Mouse (Mus musculus) lung, postnatal 4 days (tissue): Measurements from ENCODE around the gene Kbtbd12.
A peak's percentile ranks its signal among the peaks of the same experiment; 100 is the strongest.

Experiments used
- DNase-seq, 2 experiments: peaks; one replicate each; pipeline ENCODE4 v3.0.0; 2021

Kbtbd12 gene

DNA sequence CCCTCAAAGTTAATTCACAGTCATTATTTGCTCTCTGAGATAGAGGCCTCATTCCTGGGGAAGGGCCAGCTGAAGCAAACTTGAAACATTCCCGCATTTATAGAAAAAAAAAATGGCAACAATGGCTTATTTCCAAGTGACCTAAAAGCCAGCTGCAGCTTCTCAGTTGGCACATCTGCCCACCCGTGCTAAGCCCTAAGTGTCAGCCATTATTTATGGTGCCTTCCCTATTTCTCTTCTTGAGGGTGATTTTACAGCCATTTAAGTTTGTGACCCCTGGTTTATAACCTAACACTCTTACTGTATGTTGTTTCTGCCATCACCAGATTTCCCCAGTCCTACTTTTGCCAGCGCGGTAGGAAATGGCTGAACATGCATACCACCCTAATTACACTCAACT lies 11.3 kb downstream of the Kbtbd12 start:
- DNase-seq, result no peak

DNA sequence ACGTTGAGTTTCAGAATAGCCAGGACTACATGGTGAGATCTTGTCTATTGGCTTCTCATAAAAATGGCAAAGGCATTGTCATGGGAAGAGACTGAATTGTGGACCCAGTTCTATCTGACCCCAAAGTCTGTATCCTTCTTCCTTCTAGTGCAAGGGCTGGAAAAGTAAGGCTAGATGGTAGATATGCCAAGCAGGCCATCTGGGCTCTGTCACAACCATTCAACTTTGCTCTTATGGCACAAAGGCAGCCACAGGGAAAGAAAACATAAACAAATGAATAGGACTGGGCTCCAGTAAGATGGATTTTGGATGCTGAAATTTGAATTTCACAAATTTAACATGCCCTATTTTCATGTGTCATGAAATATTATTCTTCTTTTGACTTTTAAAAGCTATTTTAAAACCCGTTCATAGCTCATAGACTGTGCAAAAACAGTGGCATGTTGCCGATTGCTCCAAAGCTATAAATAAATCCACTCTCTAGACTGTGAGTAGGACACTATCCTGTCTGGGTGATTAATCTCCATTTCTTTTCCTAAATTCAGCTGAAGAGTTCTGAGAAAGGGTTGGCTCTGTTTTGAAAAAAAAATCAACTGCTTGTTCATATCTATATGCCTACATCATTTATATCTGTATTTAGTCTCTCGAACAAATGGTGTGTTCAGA lies 15.8 kb downstream of the Kbtbd12 start:
- no peak for DNase-seq

DNA sequence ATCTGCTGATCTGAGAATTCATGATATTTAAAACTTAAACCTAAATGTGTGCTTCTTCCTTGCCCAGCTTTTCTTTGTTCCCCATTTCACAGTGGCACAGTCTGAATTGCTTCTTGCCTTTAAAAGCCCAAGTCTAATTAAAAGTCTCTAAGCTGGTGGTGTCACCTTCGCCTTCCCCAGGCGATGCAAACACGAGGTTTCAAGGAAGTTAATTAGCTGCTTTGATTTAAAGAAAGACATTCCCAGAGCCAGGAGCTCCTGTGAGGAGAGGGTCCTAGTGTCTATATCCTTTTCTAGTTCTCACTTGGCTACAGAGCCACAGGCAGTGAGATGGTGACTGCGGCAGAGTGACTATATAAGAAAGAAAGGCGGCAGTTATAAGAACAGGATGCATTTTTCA lies 18.2 kb downstream of the Kbtbd12 start:
- no peak for DNase-seq

DNA sequence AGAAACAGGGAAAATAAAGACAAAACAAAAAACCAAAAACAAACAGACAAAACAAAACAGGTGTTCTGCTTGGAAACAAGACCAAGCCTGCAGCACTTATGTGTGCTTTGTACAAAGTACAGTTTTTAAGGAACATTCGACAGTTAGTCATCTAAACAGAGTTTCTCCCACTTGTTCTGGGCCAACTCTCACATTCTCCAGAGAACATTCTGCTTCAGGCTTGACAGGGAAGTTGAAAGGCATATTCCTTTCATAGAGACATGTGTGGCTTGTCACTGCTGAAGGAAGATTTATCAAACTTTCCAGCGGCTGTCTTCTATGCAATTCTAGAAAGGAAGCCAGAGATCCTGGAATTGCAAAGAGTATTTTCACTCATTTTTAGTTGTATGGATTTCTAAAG lies 22.4 kb downstream of the Kbtbd12 start:
- DNase-seq, result no peak

DNA sequence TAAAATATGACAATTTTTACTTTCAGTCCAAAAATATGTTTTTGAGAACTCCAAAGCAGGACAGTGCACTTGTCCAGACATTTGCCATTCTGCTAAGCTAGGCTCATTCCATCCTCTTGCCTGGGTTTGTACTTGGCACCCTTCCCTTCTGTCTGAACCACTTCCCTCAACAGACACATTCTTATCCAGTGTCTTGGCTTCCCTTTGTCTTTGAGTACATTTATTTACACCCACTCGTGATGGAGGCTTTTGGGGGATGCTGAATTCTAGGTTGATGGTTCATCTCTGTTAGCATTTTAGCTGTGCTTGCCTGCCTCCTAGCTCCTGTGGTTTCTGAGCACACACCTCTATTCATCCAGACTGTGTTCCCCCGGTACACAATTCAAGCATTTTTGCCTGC lies 31.3 kb downstream of the Kbtbd12 start:
- DNase-seq, result no peak

DNA sequence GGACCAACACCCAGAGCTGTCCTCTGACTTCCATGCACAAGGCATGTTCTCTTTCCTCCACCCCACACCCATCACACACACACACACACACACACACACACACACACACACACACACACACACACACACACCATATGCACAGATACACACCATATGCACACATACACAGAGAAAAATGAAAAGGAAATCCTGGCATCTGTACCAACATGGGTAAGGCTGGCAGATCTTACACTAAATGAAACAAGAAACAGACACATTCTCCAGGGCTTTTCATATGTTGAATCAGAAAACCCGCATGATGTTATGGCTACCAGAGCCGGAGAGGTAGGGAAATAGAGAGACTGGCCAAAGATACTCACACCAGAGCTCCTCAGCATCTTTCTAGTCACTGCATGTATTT lies 32.0 kb downstream of the Kbtbd12 start:
- no peak for DNase-seq

DNA sequence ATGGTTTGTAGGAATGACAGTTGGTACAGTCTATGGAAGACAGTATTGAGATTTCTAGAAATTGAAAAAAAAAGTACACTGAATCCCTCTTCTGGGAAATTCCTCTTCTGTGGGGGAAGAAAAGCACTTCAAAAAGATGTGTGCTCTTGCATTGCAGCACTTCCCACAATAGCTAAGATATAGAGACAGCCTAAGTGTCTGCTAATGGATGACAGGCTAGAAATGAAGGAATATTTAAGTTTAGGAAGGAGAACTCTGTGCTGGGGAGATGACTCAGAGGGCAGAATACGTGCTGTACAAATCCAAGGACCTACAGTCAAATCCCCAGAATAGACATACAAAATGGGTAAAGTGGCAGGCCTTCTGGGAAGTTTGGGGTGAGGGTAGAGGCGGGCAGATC lies 32.5 kb downstream of the Kbtbd12 start:
- DNase-seq, result no peak

DNA sequence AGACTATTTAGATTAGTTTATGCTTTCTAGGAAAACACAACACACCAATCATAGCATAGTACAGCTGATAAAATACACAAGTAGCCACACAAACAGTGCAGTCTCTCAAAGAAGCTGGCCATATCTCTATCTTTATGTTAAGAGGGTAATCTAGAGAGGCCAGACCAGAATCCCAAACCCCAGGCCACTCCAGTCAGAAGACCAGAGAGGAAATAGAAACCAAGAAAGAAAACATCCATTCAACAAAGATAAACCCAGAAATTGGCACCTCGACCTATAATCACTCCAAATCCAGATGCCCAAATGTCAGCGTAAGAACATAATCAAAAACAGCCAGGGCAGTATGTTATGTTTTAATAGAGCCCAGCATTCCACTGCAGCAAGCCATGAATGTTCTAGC lies 41.6 kb downstream of the Kbtbd12 start:
- no peak for DNase-seq

DNA sequence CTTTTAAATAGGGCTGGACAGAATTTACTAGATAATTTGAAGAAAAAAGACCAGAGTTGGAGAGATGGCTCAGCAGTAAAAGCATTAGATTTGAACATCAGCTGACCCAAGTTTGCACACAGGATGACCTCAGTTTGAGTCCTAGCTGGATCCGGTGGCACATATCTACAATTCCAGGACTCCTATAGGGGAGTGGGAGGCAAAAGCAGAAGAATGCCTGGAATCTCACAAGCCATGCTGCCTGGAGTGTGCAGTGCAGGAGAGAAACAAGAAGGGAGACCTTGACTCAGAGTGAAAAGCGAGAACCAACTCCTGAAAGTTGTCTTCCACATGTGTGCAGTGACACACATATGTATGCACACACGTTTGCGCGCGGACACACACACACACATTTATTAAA lies 45.4 kb downstream of the Kbtbd12 start:
- DNase-seq, result no peak

DNA sequence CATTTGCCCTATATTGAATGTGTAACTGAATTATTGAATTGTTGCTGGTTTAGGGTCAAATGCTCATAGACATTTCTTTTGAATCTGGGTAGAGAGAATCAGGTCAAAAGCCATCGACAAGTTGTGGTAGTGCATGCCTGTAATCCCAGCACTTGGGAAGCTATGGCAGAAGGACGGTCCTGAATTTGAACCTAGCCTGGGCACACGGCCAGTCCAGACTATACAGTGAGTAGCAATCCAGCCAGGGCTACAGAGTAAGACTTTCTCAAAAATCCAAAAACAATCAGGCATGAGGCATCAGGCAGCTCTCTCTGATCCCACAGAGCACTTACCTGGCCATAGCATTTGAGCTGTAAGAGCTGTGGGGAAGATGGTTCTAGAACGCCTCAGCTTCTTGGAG lies 47.5 kb downstream of the Kbtbd12 start:
- DNase-seq, result no peak

DNA sequence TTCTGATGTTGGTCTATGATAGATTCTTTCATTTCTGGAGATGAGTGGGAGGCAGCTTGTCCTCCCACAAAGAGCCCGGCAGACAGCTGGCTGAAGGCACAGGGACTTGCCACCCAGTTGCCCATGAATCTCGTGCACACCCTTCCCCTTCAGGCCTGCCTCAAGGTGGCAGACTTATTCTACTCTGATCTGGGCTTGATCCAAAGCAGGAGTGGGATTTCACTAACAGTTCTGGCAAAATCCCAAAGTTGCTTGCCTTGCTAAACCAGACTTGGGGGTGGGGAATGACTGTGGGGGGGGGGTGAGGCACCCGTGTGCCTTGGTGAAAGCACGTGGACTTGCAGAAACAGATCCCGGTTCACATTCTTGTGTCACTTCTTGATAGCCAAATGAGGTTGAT lies 48.2 kb downstream of the Kbtbd12 start:
- peak; percentile 42 to 43 for DNase-seq

DNA sequence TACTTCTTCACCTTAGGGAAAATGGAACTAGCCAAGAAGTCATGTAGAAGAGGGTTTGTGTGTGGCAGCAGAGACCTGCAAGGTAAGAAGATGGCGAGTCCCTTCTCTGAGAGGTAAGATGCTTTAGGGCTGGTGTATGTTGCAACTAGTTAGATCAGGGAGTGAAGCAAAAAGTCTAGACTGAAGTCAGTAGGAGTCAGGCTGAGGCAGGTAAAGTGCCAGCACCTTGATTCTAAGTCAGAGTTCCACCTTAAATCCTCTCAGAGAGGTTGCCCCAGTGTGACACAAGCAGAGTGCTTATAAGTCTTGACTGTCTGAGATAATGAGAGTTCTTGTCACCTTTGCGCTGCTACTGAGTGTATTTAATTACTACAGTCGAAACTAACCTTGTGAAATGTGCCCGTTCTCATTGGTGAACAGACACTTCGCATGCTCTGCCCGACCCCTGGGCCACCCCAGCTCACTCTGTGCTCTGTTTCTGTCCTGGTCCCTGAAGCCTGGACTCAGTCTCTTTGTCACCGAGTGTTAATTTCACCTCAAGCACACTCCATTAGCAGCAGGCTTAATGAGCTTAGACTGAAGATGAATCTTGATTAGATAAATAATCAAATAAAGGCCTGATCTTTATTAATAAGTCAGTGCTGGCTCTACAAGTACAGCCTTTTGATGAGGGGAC lies 49.0 kb downstream of the Kbtbd12 start:
- no peak for DNase-seq

DNA sequence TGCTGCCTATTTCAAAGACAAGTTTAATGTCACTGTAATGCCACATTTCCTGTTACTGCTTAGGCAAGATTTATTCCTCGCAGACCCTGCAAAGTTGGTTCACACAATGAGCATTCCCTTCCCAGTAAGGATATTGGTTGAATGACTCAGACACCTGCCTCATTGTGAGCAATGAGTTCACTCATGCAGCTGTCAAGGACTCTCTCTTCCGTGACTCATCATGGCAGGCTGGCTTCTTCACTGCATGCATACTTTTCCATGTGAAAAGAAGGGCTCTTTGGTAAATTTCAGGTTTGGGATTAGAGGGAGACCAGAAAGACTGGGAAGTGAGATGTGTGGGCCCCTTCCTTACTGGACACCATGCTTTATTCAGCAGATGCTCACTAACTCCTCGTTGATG lies 50.7 kb downstream of the Kbtbd12 start:
- no peak for DNase-seq

DNA sequence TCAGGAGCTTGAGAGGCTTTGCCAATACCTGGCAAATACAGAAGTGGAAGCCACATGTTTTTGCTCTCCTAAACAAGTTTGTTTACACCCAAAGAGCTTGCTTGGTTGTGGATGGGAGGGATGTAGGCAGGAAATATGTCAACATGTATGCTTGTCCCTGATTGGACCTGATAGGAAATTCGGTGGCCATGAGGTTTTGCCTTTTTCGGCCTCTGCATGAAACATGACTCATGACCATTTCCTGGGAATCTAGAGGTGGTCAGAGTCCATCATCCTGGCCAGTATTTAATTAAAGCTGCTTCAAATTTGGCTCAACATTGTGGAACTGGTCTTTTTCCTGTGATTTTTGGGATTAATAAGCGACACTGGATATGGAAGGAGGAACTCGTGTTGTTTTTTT lies 53.8 kb downstream of the Kbtbd12 start:
- DNase-seq, result no peak

DNA sequence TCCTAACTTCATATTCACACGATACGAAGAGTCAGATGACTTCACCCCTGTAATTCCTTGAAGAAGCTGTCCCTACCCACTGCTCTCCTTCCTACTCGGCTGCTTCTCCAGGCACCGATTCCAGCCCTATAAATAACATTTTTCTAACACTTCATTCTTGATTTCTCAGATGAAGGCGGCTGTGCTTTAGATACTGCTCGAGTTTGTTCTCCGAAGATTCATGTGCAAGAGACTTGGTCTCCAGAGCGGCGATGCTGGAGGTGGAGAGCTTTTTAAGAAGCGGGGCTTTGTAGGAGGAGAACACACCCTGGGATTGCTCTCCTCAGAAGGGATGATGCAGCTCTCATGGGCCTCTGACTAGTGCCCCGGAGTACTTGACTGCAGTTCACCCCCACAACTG lies 61.3 kb downstream of the Kbtbd12 start:
- DNase-seq, result no peak

DNA sequence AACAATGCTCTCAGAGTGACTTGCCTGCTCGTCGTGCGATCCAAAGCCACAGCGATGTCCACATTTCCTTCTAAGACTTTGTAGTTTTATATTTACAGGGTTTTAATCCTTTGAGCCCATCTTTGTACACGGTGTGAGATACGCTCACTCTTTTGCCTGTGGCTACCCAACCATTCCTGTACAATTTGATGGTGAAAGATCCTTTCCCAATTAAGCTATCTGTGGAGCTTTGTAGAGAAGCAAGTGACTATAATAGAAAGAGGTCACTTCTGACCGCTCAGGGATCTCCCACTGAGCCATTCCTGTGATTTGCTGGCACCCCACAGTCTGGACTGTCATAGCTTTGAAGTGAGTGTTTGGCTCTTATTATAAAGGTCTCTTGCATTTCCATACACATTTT lies 71.1 kb downstream of the Kbtbd12 start:
- no peak for DNase-seq

DNA sequence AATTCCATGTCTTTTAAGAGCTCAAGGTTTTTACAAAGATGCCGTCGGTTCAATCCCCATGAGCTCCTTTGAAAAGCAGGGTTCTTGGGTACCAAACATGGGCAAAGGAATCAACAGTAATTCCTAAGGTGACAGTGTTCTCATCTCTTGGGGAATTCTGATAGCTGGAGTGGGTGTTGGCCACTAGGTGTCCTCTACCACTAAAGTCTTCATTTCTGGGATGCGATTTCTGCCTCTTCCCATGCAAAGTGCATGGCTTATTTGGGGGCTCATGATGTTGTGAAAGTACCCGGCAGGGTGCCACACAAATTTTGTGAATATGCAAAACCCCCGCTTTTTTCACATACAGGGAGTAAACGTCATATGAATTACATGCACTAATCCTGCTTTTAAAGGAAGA lies 72.7 kb downstream of the Kbtbd12 start:
- no peak for DNase-seq

DNA sequence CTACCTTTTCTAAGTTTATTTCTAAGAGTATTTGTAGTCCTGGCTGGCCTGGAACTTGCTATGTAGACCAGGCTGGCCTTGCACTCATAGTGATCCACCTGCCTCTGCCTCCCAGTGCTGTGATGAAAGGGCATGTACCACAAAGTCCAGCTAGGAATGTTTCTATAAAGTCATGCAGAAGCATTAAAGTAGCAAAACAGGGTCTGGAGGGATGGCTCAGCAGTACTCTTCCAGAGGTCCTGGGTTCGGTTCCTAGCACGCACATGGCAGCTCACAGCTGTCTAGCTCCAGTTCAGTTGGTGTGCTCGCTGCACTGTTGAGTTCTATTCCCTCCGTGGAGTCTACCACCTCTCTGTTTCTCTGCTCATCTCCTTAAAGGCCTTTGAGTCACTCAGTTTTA lies 77.6 kb downstream of the Kbtbd12 start:
- no peak for DNase-seq

DNA sequence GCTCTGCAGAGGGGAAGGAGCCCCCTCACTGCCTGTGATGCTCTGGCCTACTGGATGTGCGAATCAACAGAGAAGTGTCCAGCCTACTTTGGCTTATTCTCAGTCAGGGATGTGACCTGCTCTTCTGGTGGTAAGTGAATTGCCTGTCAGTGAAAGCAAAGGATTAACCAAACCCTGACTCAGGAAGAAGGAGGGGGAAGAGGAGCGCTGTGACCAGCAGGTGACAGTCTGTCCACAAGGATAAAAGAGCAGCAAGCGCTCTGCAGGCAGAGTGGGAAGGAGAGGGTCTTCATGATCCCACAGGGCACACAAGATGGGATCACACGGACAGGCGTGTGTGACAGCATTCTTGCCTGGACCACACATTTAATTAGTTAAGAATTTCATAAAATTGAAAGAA lies 78.1 kb downstream of the Kbtbd12 start:
- DNase-seq, result no peak

DNA sequence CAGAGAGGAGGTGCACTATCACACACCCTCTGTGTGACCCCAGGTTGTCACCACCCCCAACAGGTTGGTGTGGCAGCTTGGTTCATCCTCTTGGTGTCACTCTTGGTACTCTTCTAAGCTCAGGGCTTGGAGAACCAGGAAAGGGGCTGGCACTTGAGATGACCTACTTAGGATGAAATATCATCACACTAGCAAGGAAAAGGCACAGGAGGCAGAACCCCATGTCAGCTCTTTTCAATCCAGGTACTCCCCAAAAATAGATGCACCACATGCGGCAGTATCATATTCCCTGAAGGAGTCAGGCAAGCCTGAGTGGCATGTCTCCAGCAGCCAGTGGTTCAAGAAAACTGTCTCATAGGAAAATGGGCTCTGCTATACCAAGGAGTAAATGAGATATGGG lies 79.7 kb downstream of the Kbtbd12 start:
- no peak for DNase-seq

DNA sequence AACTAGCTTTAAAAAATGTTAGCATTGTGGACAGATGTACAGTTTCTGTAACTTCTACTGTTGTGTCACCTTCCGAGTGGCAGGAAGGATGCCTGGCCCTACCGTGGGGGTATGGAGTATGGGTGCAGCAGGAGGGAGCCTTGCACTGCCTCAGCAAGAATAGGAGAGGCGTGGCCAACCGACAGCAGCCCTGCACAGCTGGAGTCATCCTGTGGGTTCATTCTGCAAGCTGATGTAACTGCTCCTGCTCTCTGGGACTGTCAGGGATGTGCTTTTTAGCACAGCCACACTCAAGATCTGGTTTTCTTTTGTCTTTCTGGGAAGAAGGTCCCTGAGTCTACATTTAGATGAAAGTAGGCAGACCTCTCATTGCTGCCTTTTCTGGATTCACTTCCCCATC lies 80.2 kb downstream of the Kbtbd12 start:
- DNase-seq, result no peak

DNA sequence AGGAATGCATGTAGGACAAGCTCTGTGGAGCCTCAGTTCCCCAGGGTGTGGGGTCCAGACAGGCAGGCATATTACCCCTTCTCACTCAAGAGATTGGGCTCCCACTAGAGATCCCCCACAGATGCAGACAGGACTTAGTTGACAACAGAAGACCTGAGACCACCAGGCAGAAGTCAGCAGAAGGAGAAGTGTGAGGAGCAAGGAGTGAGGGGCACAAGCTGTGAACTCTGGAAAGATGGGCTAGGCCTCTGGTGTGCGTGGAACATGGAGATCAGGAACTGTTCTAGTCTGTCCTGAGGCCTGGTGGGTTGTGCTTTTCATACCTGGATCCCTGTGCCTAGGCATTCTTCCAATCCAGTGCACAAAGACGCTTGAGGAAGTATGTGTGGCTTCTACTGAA lies 87.8 kb downstream of the Kbtbd12 start:
- DNase-seq, result no peak

DNA sequence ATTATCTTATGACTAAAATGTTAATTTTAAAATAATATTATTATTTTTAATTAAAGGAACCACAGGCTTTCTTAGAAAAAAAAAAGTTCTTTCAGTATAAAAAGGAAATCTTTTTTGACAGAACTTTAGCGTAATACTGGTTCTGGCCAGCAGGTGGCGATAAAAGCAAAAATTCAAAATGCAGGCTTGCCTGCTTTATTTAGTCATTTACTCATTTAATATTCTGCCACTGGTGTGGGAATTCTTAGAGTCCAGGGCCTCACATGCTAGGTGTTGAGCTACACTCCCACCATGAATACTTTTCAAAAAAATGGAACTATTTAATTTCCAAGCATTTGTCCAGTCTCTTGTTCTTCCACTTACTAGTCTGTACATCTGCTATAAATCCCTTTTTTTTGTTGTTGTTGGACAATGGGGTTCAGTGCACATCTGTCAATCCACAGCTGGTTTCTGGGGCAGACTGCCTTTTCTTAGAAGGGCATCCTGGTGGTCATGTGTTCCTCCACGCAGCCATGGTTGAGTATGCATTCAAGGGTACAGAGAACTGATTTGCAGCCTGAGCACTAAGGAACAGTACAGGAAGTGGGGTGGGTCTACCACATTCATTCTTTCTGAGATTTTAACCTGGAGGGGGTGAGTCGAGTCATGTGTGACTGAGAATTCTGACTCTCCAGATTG lies 88.5 kb downstream of the Kbtbd12 start:
- DNase-seq, result peak in 1 of 2 experiments; percentile 71

DNA sequence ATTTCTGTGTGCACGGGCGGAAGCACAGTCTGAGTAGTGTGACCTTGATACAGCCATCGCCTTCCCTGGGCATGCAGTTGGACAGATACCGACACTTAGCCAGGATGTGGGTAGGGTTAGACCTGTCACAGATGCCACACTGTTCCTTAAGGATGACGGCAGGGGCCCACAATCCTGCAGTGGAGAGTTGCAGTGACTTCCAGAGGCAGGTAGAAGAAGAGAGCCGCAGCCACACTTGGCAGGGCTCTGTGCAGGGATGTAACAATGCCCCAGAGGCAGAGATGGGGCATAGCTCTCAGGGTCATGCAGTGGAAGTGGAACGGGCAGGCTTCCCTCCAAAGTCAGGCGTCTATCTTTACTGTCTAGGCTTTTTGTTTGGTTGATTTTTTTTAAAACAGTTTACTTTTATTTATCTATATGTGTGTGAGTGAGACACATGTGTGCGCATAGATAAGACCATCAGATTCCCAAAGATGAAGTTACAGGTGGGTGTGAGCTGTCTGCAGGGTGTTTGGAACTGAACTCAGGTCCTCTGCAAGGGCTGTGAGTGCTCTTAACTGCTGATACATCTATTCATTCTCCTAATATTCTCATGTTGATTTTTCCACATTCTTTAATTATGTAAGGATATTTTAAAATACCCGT lies 89.2 kb downstream of the Kbtbd12 start:
- DNase-seq, result no peak
